Mouse (Mus musculus) gastrocnemius, postnatal 10 days (tissue): Measurements from ENCODE around the gene Tst. TPM values are rescaled to one million over a fixed set of nuclear protein-coding genes. Genes with fewer than 3 reads are reported as not detected.

Experiments
- DNase-seq: peaks from one replicate; pipeline ENCODE4 v3.0.0; 2021; ENCODE audit warnings: mixed read lengths
- total RNA-seq, 2 experiments: library from RNA; stranded (reverse); gene quantifications; 2 replicates each; pipeline ENCODE4 v1.2.3; 2021

Gene Tst
- total RNA-seq, 2 experiments from 2014 or later = 18.0 to 23.3 TPM

- no peak for DNase-seq
These were observed 24.3 kb upstream of the Tst start for GRCm38 (mm10) chr15:78429871-78430622.

DNA sequence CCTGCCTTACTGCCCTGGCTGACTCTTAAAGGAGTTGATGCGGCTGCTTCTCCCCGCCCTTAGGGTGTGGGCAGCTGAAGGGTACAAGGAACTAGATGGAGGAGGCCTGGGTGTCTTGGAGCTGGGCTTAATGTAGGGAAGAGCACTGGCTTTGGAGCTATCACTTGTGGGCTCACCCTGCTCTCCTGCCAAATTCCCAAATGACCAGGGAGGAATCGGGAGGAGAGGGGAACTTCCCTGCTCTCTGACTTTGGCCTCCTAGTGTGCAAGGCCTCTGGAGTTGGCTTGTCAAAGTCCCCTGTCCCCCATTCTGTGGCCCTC, 23.4 kb upstream of the Tst start:
- DNase-seq = no peak

DNA sequence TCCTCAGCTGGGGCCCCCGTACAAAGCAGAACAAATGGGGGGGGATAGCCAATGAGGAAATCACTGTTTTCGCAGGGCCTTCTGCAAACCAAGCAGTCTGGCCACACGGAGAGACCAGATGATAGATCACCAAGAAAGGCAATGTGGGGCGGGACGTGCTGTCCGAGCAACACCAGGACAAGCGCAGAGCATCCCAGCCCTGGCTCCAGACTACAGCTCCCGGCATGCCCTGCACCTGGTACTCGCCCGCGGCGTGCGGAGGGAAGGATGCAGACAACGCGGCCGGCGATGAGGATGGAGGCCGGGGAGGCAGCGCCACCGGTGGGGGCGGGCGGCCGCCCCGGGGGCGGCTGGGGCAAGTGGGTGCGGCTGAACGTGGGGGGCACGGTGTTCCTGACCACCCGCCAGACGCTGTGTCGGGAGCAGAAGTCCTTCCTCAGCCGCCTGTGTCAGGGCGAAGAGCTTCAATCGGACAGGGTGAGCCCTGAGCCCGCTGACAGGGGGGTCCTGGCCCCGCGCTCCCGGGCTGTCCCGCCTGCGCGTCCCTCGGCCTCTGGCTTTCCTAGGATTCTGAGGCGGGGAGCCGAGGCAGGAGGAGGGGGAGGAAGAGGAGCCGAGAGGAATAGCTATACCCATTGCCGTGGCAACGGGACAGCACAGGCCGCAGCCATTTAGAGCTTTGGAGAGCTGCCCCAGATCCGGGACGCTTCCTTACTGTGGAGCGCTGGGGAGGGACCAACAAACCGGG, 22.9 kb upstream of the Tst start, which contains the start of gene Kctd17:
Kctd17 (plus strand) TSS at position 174 of the 748 bp plus-strand sequence.
- peak; percentile 77 for DNase-seq

GRCm38 (mm10) chr15:78425230-78425629, 19.5 kb upstream of the Tst start:
- DNase-seq = no peak

GRCm38 (mm10) chr15:78424507-78424906, 18.8 kb upstream of the Tst start:
- no peak for DNase-seq

- peak; percentile 89 for DNase-seq
These were observed 16.6 kb upstream of the Tst start for GRCm38 (mm10) chr15:78422046-78422956.

- DNase-seq = no peak
These were observed 14.7 kb upstream of the Tst start for GRCm38 (mm10) chr15:78420395-78420794.

DNA sequence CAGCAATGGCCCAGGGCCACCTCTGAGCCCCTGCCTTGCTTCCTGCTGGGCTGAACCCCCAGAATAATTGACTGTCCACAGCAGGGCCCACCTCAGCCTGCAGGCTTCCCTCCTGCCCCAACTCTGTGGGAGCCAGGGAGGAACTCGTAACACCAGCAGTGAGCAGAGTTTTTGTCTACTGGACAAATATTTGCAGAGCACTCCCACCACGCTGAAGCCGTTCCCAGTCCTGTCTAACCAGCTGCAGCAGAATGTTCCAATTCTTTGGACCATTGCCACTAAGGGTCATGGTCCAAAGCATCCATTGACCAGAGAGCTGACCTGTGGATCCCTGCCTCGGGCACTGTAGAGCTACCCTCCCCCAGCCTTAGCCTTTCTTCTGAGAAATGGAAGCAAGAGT, 11.2 kb upstream of the Tst start:
- DNase-seq = no peak

- no peak for DNase-seq
These were observed 8.4 kb upstream of the Tst start for GRCm38 (mm10) chr15:78414157-78414556.

GRCm38 (mm10) chr15:78413719-78414117, 8.0 kb upstream of the Tst start:
- no peak for DNase-seq

GRCm38 (mm10) chr15:78413083-78413718, 7.5 kb upstream of the Tst start:
- no peak for DNase-seq

DNA sequence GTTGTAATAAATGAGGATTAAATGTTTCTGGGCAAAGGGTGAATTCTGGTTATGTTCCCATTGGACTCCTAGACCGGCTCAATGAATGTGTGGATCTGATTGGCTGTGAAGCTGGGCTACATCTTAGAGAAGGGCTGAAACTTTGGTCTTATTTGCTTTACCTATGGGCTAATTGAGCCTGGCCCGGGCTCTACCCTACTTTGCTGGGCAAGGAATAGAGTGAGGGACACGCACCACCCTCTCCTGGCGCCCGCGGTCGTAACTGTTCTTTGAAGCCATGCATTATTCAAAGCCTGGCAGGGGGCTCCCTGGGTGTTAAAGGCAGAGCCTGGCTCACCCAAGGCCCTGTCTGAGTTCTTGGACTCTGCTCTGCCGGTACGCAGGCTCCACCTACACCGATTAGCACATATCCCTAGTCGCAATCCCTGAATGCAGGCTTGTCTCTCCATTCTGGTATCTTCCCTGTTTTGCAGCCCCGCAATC, 3.9 kb upstream of the Tst start:
- DNase-seq = no peak

DNA sequence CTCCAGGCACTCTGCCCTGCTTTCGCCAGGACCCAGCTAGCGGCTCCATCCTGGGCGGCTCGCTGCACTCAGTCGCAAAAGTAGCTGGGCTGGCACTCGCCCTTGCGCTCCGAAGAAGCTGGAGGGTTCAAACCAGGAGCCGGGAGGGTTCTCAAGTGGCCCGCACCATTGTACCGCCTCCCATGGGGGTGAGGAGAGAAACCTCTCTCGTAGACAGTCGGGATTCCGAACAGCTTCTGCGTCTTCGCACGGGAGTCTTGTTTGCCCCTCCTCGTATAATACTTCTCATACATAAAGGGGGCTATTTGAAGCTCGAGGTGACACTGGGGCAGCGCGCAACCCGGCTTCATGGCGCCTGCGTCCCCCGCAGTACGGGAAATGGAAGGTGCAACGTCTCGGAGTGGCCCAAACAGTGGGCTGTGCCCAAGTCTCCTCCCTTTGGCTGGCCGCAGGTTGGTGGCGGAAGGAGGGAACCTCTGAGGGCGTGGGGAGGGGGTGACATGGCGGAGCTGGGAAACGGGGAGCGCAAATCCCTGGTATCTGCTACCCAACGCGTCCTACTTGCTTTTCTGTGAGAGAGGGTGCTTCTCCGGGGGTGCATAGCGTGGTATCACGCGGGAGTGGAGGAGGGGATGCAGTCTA, 707 bp upstream of the Tst start, which contains the start of gene Mpst:
Mpst (plus strand) TSS at position 124 of the 642 bp plus-strand sequence.
- peak; percentile 84 for DNase-seq

DNA sequence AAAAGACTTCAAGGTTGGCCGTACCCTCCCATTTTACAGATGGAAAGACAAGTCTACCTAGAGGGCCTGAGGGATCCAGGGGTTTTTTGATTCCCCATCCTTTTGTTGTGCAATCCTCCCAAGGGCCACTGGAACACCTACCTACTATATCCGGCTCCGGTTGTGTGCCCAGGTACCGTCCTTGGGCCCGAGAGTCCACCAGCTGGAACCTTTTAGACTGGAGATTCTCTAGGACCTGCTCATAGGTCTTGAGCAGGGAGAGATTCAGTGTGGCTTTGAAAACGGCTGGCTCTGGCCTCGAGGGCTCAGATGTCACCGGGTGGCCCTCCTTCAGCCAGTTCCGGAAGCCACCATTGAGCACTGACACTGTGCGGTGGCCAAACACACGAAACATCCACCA, 609 bp downstream of the Tst start:
- DNase-seq = no peak

GRCm38 (mm10) chr15:78403896-78404295, 1.8 kb downstream of the Tst start:
- peak; percentile 37 for DNase-seq

DNA sequence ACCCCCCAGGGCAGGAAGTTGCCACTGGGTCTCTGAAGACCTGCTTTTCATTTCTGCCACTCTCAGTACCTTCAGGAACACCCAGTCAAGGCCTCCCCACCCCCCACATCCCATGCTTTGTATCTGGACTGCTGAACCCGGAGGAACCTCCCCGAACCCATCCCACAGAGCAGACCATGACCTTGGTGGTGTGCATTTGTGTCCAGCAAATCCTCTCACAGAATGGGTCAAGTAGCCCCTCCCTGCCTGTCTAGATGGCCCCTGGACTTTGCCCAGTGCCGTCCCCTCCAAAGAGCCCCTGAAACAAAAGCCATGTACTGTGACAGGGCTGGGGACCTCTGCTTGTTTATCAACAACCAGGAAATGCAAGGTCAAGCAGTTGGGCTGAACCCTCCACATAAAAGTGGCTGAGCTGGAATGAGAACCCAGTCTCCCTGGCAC, 2.4 kb downstream of the Tst start:
- no peak for DNase-seq

DNA sequence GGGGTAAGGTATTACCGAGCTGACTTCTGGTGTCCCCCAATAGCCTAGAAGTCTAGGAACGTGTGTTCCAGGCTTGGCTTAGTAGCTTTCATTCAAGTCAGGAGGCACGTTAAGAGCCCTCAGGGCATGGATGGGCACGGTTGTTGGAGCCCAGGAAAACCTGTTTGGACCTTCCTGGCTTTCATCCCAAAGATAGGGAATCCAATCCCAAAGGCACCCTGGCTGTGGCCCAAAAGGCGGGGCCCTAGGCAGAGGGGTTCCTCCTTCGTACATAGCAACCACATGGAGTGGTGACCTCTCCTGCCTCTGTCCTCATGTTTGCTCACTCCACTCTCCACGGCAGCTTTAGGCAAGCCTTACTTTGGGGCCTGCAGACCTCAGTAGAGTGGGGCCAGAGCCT, 3.3 kb downstream of the Tst start:
- DNase-seq = peak; percentile 33

GRCm38 (mm10) chr15:78401921-78402320, 3.8 kb downstream of the Tst start:
- DNase-seq = peak; percentile 68

DNA sequence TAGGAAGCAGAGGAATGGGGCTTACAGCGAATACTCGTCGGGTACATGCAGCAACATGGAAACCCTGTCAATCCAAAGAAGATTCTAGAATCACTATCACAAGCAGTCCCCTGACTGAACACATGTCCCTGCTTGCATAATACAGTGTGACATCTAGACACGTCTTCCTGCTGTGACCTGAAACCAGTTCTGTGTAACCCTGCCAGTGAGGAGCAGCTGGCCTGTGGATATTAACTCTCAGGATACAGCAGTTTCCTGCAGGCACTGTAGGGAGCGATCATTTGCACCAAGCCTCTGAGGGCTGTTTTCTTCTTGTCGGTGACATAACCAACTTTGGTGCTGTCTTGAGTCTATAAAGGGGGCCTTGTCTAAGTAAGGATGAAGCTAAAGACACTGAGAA, 4.4 kb downstream of the Tst start:
- DNase-seq = no peak

GRCm38 (mm10) chr15:78395478-78395962, 10.2 kb downstream of the Tst start, which contains the start of gene Tex33:
Gene Tex33, minus strand, starts transcription at chr15:78395912.
- DNase-seq = no peak

- DNase-seq = no peak
These were observed 14.9 kb downstream of the Tst start for GRCm38 (mm10) chr15:78390855-78391254.
